Mouse (Mus musculus) CD8-positive naive resting alpha-beta T cell, adult 57 days (primary cell): ENCODE data around the gene Nr2c2ap. TPM values are rescaled to one million over a fixed set of nuclear protein-coding genes. Genes with fewer than 3 reads are reported as not detected.

Source experiments
- total RNA-seq: library from RNA; stranded (reverse); gene quantifications from one replicate; pipeline ENCODE4 v1.2.4, GENCODE M21; 2023

The Nr2c2ap gene
- total RNA-seq, result 32.8 TPM

GRCm38 (mm10) chr8:70131166-70131883 lies at the start of gene Nr2c2ap:
Gene Nr2c2ap, plus strand, starts transcription at chr8:70131333.

DNA sequence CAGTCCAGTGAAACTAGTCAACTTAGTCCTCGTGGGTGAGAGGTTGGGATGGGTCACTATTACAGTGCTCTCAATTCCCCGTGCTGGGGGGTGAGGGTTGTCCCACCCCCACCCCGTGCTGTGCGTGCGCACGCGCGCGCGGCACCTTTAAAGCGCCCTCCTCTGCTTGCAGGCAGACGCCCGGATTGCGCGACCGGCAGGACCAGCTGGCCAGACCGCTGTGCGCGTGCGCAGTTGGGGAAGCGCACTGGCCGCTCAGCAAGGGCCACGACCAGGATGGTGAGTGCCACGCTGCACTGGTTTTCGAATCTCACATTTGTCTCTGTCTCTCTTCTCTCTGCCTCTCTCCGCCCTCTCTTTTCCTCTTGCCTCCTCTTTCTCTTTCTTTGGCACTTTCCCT lies 47.8 kb upstream of the Nr2c2ap start, which contains the start of gene Hapln4:
Hapln4 (plus strand) TSS at position 173 of the 400 bp plus-strand sequence.

GRCm38 (mm10) chr8:70120667-70121066 lies 10.5 kb upstream of the Nr2c2ap start, which contains the start of gene Ncan:
Gene Ncan, minus strand, starts transcription at chr8:70120873.

DNA sequence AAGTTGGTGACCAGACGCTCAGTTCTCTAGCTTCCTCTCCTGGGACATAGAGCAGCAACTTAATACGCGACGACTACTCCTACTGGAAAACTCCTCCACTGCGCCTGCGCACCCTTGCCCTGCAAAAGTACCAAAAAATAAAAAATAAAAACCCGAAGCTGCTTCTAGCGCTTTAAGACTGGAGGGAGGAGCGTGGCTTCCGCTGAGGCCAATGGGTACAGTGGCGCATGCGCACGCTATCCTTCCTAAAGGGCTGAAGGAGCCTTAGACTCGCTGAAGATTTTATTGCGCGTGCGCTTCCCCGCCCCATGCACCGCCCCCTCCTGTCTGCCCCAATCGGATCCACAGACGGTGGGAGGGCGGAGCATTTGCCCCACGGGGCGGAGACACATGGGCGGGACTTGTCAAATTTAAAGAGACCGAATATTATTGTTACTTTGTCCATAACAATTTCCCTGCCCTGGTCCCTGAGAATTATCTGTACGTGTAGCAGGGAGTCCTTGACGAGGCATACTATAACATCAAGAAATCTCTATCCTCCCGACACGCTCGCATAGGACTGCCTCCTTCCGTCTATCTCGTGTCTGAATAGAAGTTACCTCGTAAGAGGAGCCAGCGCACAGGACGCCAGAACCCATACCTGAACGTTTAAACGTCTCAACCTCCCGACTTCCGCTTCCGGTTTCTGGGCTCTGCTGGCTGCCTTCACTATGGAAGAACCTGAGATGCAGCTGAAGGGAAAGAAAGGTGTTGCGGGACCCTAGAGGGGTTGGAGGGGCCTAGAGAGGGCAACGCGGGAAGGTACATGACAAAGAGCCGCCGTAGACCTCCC lies 8.1 kb downstream of the Nr2c2ap start, which contains the start of the genes Rfxank, Borcs8 and Mef2b:
Rfxank (minus strand) TSS at position 129 of the 832 bp plus-strand sequence.
Borcs8 (plus strand) TSS at position 474 of the 832 bp plus-strand sequence.
Mef2b (plus strand) TSS at position 686 of the 832 bp plus-strand sequence.

GRCm38 (mm10) chr8:70172043-70172681 lies 41.0 kb downstream of the Nr2c2ap start, which contains the start of gene Tmem161a:
Gene Tmem161a, plus strand, starts transcription at chr8:70172356.

Other genes with a start within 250 kb of the Nr2c2ap start
- not detected for gene Cilp2, start 243.6 kb upstream of the Nr2c2ap start, total RNA-seq
- gene Tssk6, start 229.1 kb upstream of the Nr2c2ap start, total RNA-seq, result 0.52 TPM
- 54.0 TPM for gene Ndufa13, start 228.8 kb upstream of the Nr2c2ap start, total RNA-seq
- gene Yjefn3, start 228.6 kb upstream of the Nr2c2ap start, total RNA-seq, result not detected
- gene Gatad2a, start 134.9 kb upstream of the Nr2c2ap start, total RNA-seq, result 132 TPM
- gene Mau2, start 88.6 kb upstream of the Nr2c2ap start, total RNA-seq, result 121 TPM
- gene Sugp1, start 88.5 kb upstream of the Nr2c2ap start, total RNA-seq, result 50.4 TPM
- not detected for gene Tm6sf2, start 58.4 kb upstream of the Nr2c2ap start, total RNA-seq
- not detected for gene Hapln4, start 47.9 kb upstream of the Nr2c2ap start, total RNA-seq
- gene Ncan, start 10.5 kb upstream of the Nr2c2ap start, total RNA-seq, result not detected
- gene Rfxank, start 7.8 kb downstream of the Nr2c2ap start, total RNA-seq, result 24.6 TPM
- gene Borcs8, start 8.2 kb downstream of the Nr2c2ap start, total RNA-seq, result 55.0 TPM
- 3.0 TPM for gene Mef2b, start 8.4 kb downstream of the Nr2c2ap start, total RNA-seq
- 41.8 TPM for gene Tmem161a, start 41.0 kb downstream of the Nr2c2ap start, total RNA-seq
- 11.4 TPM for gene Slc25a42, start 81.0 kb downstream of the Nr2c2ap start, total RNA-seq
- 58.6 TPM for gene Sugp2, start 102.9 kb downstream of the Nr2c2ap start, total RNA-seq
- 11.6 TPM for gene Armc6, start 103.1 kb downstream of the Nr2c2ap start, total RNA-seq
- 6.5 TPM for gene Homer3, start 151.5 kb downstream of the Nr2c2ap start, total RNA-seq
- 90.0 TPM for gene Ddx49, start 171.2 kb downstream of the Nr2c2ap start, total RNA-seq
- gene Cope, start 171.2 kb downstream of the Nr2c2ap start, total RNA-seq, result 103 TPM
- gene Cers1, start 184.4 kb downstream of the Nr2c2ap start, total RNA-seq, result not detected
- not detected for gene Gdf1, start 198.5 kb downstream of the Nr2c2ap start, total RNA-seq
- 79.1 TPM for gene Upf1, start 221.9 kb downstream of the Nr2c2ap start, total RNA-seq
- 1.2 TPM for gene Comp, start 242.2 kb downstream of the Nr2c2ap start, total RNA-seq